Mouse (Mus musculus) hindbrain, embryonic 16.5 days (tissue): ENCODE data around the gene Il20ra. TPM values are rescaled to one million over a fixed set of nuclear protein-coding genes. Genes with fewer than 3 reads are reported as not detected.

Experiments used
- ATAC-seq: fragments of 200-750 bp; cut with Nextera tagmentation; 2 replicates; pipeline ENCODE4 v1.8.0; 2017; ENCODE audit warnings: moderate TSS enrichment, moderate library complexity
- H3K27ac ChIP-seq: fragments of 300-500 bp; sonication (generic); 2 replicates; pipeline ENCODE4 v1.5.1; 2014; ENCODE audit warnings: low read depth, mild to moderate bottlenecking, control low read depth, low read length, moderate library complexity
- H3K27me3 ChIP-seq: fragments of 300-500 bp; sonication (generic); replicated peaks from 2 replicates; pipeline ENCODE4 v1.6.1; 2014; ENCODE audit warnings: low read length; ENCODE audit not compliant: control insufficient read depth, insufficient read depth
- H3K36me3 ChIP-seq: fragments of 300-500 bp; sonication (generic); 2 replicates; pipeline ENCODE4 v1.6.1; 2014; ENCODE audit warnings: mild to moderate bottlenecking, low read length, moderate library complexity, mixed read lengths; ENCODE audit not compliant: control insufficient read depth, insufficient read depth
- H3K4me1 ChIP-seq: fragments of 300-500 bp; sonication (generic); 2 replicates; pipeline ENCODE4 v1.6.1; 2014; ENCODE audit warnings: low read depth, low read length; ENCODE audit not compliant: control insufficient read depth, insufficient read depth
- H3K4me2 ChIP-seq: fragments of 300-500 bp; sonication (generic); 2 replicates; pipeline ENCODE4 v1.6.1; 2014; ENCODE audit warnings: mild to moderate bottlenecking, low read length, control low read depth, moderate library complexity
- H3K4me3 ChIP-seq: fragments of 300-500 bp; sonication (generic); 2 replicates; pipeline ENCODE4 v1.5.1; 2014; ENCODE audit warnings: mild to moderate bottlenecking, low read length, control low read depth, moderate library complexity
- H3K9ac ChIP-seq: fragments of 300-500 bp; sonication (generic); 2 replicates; pipeline ENCODE4 v1.6.1; 2014; ENCODE audit warnings: low read depth, mild to moderate bottlenecking, control low read depth, low read length, moderate library complexity
- H3K9me3 ChIP-seq: fragments of 300-500 bp; sonication (generic); 2 replicates; pipeline ENCODE4 v1.6.1; 2014; ENCODE audit warnings: mild to moderate bottlenecking, low read length, moderate library complexity; ENCODE audit not compliant: control insufficient read depth
- WGBS: fragments of 180-500 bp; shearing (Covaris S2); extraction: QIAGEN DNeasy Blood & Tissue Kit; methylation state at CpG from one replicate; pipeline ENCODE4 v1.1.7; 2014; 5-methylcytosine and 5-hydroxymethylcytosine counted together
- polyA plus RNA-seq: library from polyadenylated mRNA; unstranded; fragments of >200 nt; fragmentation: Nextera tagmentation; extraction: Ambion mirVana; gene quantifications from 2 replicates; pipeline ENCODE4 v1.2.1, GENCODE M21; 2015

Gene Il20ra
- polyA plus RNA-seq, 1 experiment from 2014 or later, result 0.44 TPM

DNA sequence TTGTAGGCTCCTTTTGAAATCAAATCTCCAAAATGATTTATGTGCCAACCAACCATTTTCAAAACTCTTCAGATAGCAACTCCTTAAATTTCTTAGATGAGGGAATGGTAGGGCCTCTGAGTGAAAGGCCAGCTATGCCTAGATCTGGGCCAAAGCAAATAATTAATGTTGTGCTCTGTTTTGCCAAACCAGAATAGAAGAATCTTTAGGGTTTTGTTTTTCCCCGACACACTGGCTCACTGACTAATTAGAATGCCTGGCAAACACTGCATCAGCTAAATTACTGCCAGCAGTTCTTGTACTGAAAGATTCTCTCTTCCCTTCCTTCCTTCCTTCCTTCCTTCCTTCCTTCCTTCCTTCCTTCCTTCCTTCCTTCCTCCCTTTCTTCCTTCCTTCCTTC is 13.0 kb upstream of the Il20ra start:
- ATAC-seq, result no peak
- Histone ChIP-seq H3K4me1 (no peaks in the 10 kb centered on the region), H3K4me2 (no peak overlapping the region), H3K36me3 (no peaks in the 10 kb centered on the region), H3K27ac (no peak overlapping the region), H3K4me3 (no peak overlapping the region), H3K9ac (no peak overlapping the region), H3K27me3 (no peaks in the 10 kb centered on the region), H3K9me3 (no peaks in the 10 kb centered on the region)
- 48% methylated on average over 1 of the region's 1 CpGs for WGBS

DNA sequence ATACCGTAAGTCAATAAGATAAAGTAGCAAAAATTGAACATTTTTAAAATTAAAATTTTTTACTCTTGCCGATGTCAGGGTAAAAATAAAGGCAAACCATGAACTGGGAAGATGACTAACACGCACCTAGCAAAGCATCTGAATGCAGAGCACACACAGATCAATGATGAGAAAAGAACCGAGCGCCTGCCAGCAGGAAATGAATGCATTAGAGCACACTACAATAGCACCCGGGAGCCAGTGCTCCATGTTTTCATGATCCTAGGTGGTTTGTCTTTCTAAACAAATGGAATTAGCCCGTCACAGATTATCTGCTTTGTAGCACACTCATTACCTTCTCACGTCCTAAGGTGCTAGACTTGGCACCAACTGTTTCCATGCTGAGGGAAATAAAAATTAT is 7.9 kb upstream of the Il20ra start:
- Histone ChIP-seq H3K9ac (no peak overlapping the region), H3K4me2 (no peak overlapping the region), H3K4me1 (no peaks in the 10 kb centered on the region), H3K4me3 (no peak overlapping the region), H3K27me3 (no peaks in the 10 kb centered on the region), H3K9me3 (no peaks in the 10 kb centered on the region), H3K27ac (no peak overlapping the region), H3K36me3 (no peaks in the 10 kb centered on the region)
- WGBS, result 35% methylated on average over 8 of the region's 8 CpGs
- ATAC-seq, result peak; percentile 45

DNA sequence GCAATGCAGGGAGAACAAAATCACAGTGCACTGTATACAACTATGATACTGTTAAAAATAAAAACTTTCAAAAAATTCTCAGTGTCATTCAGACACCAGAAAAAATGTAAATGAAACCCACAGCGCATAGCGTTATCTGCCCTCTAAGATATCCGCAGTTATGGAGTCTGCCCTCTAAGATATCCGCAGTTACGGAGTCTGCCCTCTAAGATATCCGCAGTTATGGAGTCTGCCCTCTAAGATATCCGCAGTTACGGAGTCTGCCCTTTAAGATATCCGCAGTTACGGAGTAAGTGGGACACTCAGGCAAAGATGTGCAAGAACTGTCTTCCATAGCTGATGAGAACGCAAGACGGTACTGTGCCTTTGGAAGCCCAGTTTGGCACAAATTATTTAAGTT is 4.6 kb upstream of the Il20ra start:
- no peaks in the 10 kb centered on the region for H3K9me3 ChIP-seq
- ATAC-seq, result no peak
- H3K4me3 ChIP-seq, result no peak overlapping the region
- H3K36me3 ChIP-seq, result no peaks in the 10 kb centered on the region
- no peak overlapping the region for H3K9ac ChIP-seq
- H3K4me2 ChIP-seq, result no peak overlapping the region
- 71% methylated on average over 12 of the region's 12 CpGs for WGBS
- H3K4me1 ChIP-seq, result peaks cover 5% of the 10 kb centered on the region; the same call in 1 of the 2 replicates
- H3K27me3 ChIP-seq, result 0 out of 2 replicates have a peak, but pooled peaks cover 2% of the 10 kb centered on the region
- H3K27ac ChIP-seq, result no peak overlapping the region

DNA sequence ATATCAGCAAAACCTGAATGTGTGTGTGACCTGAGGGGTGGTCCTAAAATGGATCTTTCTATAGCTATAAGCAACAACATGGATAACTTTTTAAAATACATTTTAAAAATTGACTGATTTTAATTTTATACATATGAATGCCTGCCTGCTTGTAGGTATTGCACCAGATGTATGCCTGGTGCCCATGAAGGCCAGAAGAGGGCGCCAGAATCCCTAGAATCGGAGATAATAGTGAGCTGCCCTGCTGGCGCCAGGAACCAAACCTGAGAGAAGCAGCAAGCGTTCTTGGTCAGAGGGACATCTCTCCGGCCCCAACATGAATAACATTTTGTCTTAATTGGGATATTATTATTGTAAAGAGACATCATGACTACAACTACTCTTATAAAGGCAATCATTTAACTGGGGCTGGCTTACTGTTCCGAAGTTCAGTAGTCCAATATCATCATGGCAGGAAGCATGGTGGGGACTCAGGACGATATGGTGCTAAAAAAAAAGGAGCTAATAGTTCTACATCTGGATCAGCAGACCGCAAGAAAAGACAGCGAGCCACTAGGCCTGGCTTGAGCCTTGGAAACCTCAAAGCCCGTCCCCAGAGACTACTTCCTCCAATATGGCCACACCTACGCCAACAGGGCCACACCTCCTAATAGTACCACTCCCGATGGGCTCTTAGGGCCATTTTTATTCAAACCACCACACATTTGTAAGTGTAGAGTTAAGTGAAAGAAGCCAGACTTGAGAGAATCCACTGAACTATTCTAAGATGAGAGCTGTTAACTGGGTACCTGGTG is 3.9 kb upstream of the Il20ra start:
- Histone ChIP-seq H3K9ac (no peak overlapping the region), H3K36me3 (no peaks in the 10 kb centered on the region), H3K4me2 (no peak overlapping the region), H3K4me3 (no peak overlapping the region), H3K27me3 (0 out of 2 replicates have a peak, but pooled peaks cover 2% of the 10 kb centered on the region), H3K27ac (no peak overlapping the region), H3K9me3 (no peaks in the 10 kb centered on the region), H3K4me1 (peaks cover 5% of the 10 kb centered on the region; the same call in 1 of the 2 replicates)
- no peak for ATAC-seq
- WGBS, result 60% methylated on average over 12 of the region's 12 CpGs

DNA sequence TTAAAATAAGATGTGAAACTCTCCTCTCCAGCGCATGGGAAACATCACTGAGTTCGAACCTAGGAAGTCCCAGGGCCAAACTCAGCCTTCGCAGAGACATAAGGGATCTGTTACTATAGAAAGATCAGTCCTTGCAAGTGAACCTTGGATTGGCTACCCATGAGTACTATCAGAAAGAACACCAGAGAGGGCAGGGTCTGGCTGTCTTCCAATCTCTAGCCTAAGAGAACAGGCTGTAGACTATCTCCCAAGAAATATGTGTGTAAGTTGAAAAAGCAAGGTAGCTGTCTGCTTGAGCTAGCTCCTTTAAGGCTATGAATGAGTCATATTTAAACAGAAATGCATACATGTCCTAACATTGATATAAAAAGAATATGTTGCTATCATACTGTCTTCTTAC is 1.4 kb upstream of the Il20ra start:
- Histone ChIP-seq H3K4me3 (no peak overlapping the region), H3K36me3 (no peaks in the 10 kb centered on the region), H3K9me3 (no peaks in the 10 kb centered on the region), H3K27me3 (0 out of 2 replicates have a peak, but pooled peaks cover 2% of the 10 kb centered on the region), H3K4me2 (no peak overlapping the region), H3K4me1 (peaks cover 5% of the 10 kb centered on the region; the same call in 1 of the 2 replicates), H3K27ac (no peak overlapping the region), H3K9ac (no peak overlapping the region)
- ATAC-seq, result no peak
- WGBS, result 91% methylated on average over 3 of the region's 3 CpGs

DNA sequence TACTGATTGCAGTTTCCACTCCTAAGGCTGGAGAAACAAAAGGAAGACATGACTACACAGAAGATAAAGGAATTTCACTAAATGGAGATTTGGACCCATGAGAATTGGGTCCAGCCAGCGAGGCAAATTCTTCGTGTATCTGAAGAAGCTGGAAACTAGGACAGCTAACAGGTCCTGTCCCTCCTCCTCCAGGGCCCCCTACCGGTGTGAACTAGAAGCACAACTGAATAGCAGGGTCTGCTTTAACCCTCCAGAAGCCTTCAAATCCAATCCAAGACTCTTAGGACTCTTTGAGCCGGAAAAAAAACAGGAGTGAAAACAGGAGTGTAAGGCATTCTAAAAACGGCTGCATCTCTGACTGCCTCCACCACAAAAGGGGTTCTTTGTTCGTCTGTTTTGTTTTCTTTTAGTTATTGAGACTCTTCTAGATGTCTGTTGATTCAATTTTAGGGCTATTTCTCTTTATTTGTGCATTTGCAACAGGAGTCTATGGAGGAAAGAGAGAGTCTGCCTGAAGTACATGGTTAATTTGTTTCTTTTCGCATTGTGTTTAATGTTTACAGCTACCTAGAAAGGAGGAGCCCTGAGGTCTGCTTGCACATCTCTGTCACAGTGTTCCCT is 709 bp upstream of the Il20ra start:
- Histone ChIP-seq H3K36me3 (no peaks in the 10 kb centered on the region), H3K27me3 (0 out of 2 replicates have a peak, but pooled peaks cover 2% of the 10 kb centered on the region), H3K4me3 (no peak overlapping the region), H3K27ac (no peak overlapping the region), H3K4me2 (no peak overlapping the region; the same call in 1 of the 2 replicates), H3K4me1 (peaks cover 5% of the 10 kb centered on the region; the same call in 1 of the 2 replicates), H3K9ac (no peak overlapping the region), H3K9me3 (no peaks in the 10 kb centered on the region)
- 44% methylated on average over 7 of the region's 7 CpGs for WGBS
- no peak for ATAC-seq

DNA sequence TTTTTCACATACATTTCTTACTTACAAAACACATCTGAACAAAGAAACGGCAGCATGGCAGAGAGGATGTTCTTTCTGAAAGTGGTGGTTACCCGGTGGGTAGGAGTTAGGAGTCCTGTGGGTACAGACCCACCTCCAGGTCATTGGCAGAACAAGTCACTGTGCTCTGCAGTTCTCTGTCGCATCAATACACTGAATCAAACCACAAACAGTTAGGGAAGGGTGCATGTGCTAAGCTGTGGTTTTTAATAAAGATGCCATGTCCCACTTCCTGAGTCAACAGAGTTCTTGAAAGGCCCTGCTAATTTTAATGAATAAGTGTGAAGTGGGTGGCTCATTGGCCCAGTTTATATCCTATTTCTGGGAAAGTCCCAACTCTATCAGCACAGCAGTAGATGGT is 6.3 kb downstream of the Il20ra start:
- Histone ChIP-seq H3K27ac (no peak overlapping the region), H3K4me3 (no peak overlapping the region), H3K27me3 (no peaks in the 10 kb centered on the region), H3K4me2 (no peak overlapping the region), H3K9ac (no peak overlapping the region), H3K36me3 (no peaks in the 10 kb centered on the region), H3K4me1 (no peaks in the 10 kb centered on the region), H3K9me3 (no peaks in the 10 kb centered on the region)
- no peak for ATAC-seq
- 89% methylated on average over 3 of the region's 3 CpGs for WGBS

DNA sequence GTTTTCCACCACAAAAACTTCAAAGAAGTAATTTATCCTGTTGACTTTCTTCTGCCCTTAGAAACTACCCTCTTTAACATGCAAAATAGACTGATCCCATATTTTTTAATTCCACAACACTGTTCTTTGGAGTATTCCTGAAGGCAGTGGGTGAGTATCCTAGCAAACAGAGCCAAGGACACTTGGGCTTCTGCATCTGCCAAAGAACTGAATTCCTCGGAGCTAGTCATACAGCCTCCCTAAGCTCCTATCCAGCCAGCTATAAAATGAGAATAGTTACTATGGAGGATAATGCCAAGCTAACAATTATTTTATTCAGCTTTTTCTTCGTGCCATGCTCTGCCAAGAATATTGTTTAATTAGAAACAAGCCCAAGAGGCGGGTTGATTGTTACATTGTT is 9.9 kb downstream of the Il20ra start:
- Histone ChIP-seq H3K4me2 (no peak overlapping the region), H3K9me3 (no peaks in the 10 kb centered on the region), H3K27me3 (no peaks in the 10 kb centered on the region), H3K9ac (no peak overlapping the region), H3K4me3 (no peak overlapping the region), H3K4me1 (no peaks in the 10 kb centered on the region), H3K36me3 (no peaks in the 10 kb centered on the region), H3K27ac (no peak overlapping the region)
- 63% methylated on average over 3 of the region's 3 CpGs for WGBS
- ATAC-seq, result no peak

DNA sequence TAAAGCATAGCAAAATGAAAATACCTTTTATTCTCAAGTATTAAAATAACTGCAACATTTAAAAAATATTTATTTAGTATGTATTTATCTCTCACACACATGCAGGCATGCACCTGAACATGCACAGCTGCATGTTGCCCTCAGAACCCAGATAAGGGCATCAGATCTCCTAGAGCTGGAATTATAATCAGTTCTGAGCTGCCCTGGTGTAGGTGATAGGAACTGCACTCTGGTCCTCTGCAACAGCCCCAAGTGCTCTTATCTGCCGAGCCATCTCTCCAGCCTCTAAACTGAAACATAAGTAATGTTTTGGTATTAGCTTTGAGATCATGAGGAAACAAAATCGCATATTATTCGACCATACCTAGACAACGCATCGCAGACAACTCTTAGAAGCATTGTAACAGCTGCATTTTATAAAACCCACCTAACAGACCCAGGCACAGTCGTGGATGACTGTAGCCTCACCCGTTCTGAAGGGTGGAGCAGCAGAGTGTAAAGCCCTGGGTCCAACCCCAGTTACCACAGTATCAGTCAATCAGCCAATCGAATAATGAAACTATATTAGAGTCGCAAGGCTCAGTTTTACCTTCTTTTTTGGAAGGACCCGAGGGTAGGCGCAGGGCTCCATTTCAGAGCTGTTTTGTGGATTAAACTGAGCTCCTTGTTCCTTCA is 11.9 kb downstream of the Il20ra start:
- no peak for ATAC-seq
- Histone ChIP-seq H3K36me3 (no peaks in the 10 kb centered on the region), H3K27ac (no peak overlapping the region), H3K4me2 (no peak overlapping the region), H3K4me1 (no peaks in the 10 kb centered on the region), H3K27me3 (no peaks in the 10 kb centered on the region), H3K9ac (no peak overlapping the region), H3K4me3 (no peak overlapping the region), H3K9me3 (no peaks in the 10 kb centered on the region)
- WGBS, result 94% methylated on average over 11 of the region's 11 CpGs
